Mouse (Mus musculus) brain, embryonic 18.5 days (tissue): Measurements from ENCODE around the gene Cd34.

ENCODE experiments used
- DNase-seq: peaks from one replicate; pipeline ENCODE4 v3.0.0-alpha.2; 2012; ENCODE audit warnings: low read depth, low spot score

Gene Cd34

DNA sequence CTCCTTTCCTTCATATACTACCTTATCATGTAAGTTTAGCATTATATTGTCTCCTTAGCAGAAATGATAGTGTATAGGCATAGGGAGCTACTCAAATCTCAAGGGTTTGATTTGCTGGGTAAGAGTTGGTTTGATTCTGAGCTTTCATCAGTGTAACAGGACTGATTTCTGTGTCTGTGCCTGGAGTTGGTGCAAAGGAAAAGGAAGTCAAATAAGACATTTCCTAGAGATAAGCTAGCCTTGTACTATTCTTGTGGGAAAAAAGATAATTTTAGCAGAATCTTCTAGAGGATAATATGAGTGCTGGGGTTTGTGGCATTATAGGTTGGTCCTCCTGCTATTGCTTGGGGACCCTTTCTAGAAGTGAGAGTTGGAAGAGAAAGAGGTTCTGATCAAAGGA, 67.6 kb downstream of the Cd34 start:
- no peak for DNase-seq
